Mouse (Mus musculus) embryonic stem cell, embryonic (primary cell): ENCODE results near the gene Fgd2.

Experiments used
- CTCF ChIA-PET, 4 experiments: fragments of 300-600 bp in 2 of 4; fragments of 350-600 bp in 2 of 4; sonication (Branson Sonifier 250); formaldehyde crosslinking; loops; one replicate each; lab custom pipeline; 2022; ENCODE audit warnings: inconsistent platforms in 2 of 4; lab: Charles Lee
- POLR2A ChIA-PET, 4 experiments: fragments of 300-600 bp in 2 of 4; fragments of 350-600 bp in 2 of 4; sonication (Branson Sonifier 250); formaldehyde crosslinking; loops; one replicate each; lab custom pipeline; 2022; ENCODE audit warnings: antibody characterized with exemption in 4 of 4, inconsistent platforms in 1 of 4; lab: Charles Lee

Gene Fgd2

GRCm38 (mm10) chr17:29396056-29396799 is 35.5 kb downstream of the Fgd2 start:
- POLR2A ChIA-PET: interaction anchor here in 3 of 4 experiments (0.5 to 5.0 kb wide), 18 partner anchors 9 to 1190 kb away, joined by 3 to 30 read pairs (median 4); partner anchors contain the start of gene Pim1 (in 2 of the 3)
- CTCF ChIA-PET: interaction anchor here (0.5 to 6.5 kb wide), 27 partner anchors 11 to 142 kb away, joined by 3 to 40 read pairs (median 5); partner anchors contain the start of gene Pim1 (in 2 of the 4)

GRCm38 (mm10) chr17:29396821-29397242 is 36.1 kb downstream of the Fgd2 start:
- ChIA-PET POLR2A (interaction anchor here in 3 of 4 experiments (0.5 to 5.0 kb wide), 23 partner anchors 8 to 1189 kb away, joined by 3 to 30 read pairs (median 3); partner anchors contain the start of gene Pim1 (in 2 of the 3)), CTCF (interaction anchor here (0.5 to 6.5 kb wide), 44 partner anchors 9 to 942 kb away, joined by 3 to 40 read pairs (median 4); partner anchors contain the start of gene Pim1 (in 2 of the 4))

GRCm38 (mm10) chr17:29397480-29398433 is 37.0 kb downstream of the Fgd2 start:
- POLR2A ChIA-PET: interaction anchor here in 3 of 4 experiments (0.5 to 5.0 kb wide), 24 partner anchors 16 to 1030 kb away, joined by 3 to 30 read pairs (median 4); partner anchors contain the start of gene Pim1 (in 2 of the 3)

GRCm38 (mm10) chr17:29398434-29399026 is 37.8 kb downstream of the Fgd2 start:
- ChIA-PET CTCF (interaction anchor here (0.6 to 6.5 kb wide), 11 partner anchors 18 to 375 kb away, joined by 3 to 40 read pairs (median 7); no protein-coding TSS in a partner anchor), POLR2A (interaction anchor here in 3 of 4 experiments (0.6 to 5.0 kb wide), 14 partner anchors 18 to 334 kb away, joined by 3 to 30 read pairs (median 6); partner anchors contain the start of gene Pim1 (in 2 of the 3))

More at GRCm38 (mm10) chr17:29397480-29398433, 37.0 kb downstream of the Fgd2 start:
- CTCF ChIA-PET: interaction anchor here (0.5 to 6.5 kb wide), 48 partner anchors 8 to 1722 kb away, joined by 3 to 40 read pairs (median 4); no protein-coding TSS in a partner anchor

- CTCF ChIA-PET: interaction anchor here (0.5 to 6.5 kb wide), 6 partner anchors 14 to 374 kb away, joined by 3 to 40 read pairs (median 5); partner anchors contain the start of gene BC004004 (in 1 of the 4)
These were observed 38.7 kb downstream of the Fgd2 start for GRCm38 (mm10) chr17:29399241-29399910.

GRCm38 (mm10) chr17:29400044-29400443 is 39.3 kb downstream of the Fgd2 start:
- ChIA-PET CTCF (no interaction called here), POLR2A (interaction anchor here in 2 of 4 experiments (0.6 to 5.0 kb wide), 3 partner anchors 37 to 709 kb away, joined by 3 to 30 read pairs (median 3); partner anchors contain the start of gene Pim1 (in 1 of the 2))

More at GRCm38 (mm10) chr17:29399241-29399910, 38.7 kb downstream of the Fgd2 start:
- POLR2A ChIA-PET: interaction anchor here in 3 of 4 experiments (0.6 to 5.0 kb wide), 9 partner anchors 20 to 709 kb away, joined by 3 to 30 read pairs (median 5); partner anchors contain the start of gene Pim1 (in 1 of the 3)

GRCm38 (mm10) chr17:29401741-29402268 is 41.1 kb downstream of the Fgd2 start:
- ChIA-PET POLR2A (interaction anchor here in 2 of 4 experiments (0.6 to 1.2 kb wide), 5 partner anchors 21 to 538 kb away, joined by 3 to 5 read pairs (median 3); no protein-coding TSS in a partner anchor), CTCF (interaction anchor here in 3 of 4 experiments (0.6 to 1.3 kb wide), 7 partner anchors 20 to 112 kb away, joined by 3 to 5 read pairs (median 3); no protein-coding TSS in a partner anchor)

GRCm38 (mm10) chr17:29403179-29403578 is 42.5 kb downstream of the Fgd2 start:
- ChIA-PET CTCF (no interaction called here), POLR2A (no interaction called here)

GRCm38 (mm10) chr17:29405501-29405900 is 44.8 kb downstream of the Fgd2 start:
- ChIA-PET CTCF (interaction anchor here in 2 of 4 experiments (0.5 to 1.3 kb wide), 9 partner anchors 8 to 775 kb away, joined by 3 to 6 read pairs (median 3); no protein-coding TSS in a partner anchor), POLR2A (interaction anchor here (0.6 to 1.6 kb wide), 15 partner anchors 9 to 87 kb away, joined by 3 to 7 read pairs (median 3); partner anchors contain the start of gene Pim1 (in 1 of the 4))

- POLR2A ChIA-PET: interaction anchor here in 3 of 4 experiments (0.6 to 1.6 kb wide), 10 partner anchors 10 to 84 kb away, joined by 3 to 7 read pairs (median 3); partner anchors contain the start of gene Pim1 (in 1 of the 3)
- CTCF ChIA-PET: interaction anchor here in 2 of 4 experiments (0.5 to 1.2 kb wide), 5 partner anchors 9 to 45 kb away, joined by 3 to 6 read pairs (median 3); no protein-coding TSS in a partner anchor
These were observed 45.4 kb downstream of the Fgd2 start for GRCm38 (mm10) chr17:29406077-29406476.

GRCm38 (mm10) chr17:29407405-29407804 is 46.7 kb downstream of the Fgd2 start:
- POLR2A ChIA-PET: no interaction called here
- CTCF ChIA-PET: no interaction called here

- ChIA-PET CTCF (interaction anchor here in 1 of 4 experiments (1.1 kb wide), 1 partner anchor 36 kb away, joined by 3 read pairs; no protein-coding TSS in a partner anchor), POLR2A (interaction anchor here in 2 of 4 experiments (0.6 kb wide), 2 partner anchors 8 to 37 kb away, joined by 3 read pairs; no protein-coding TSS in a partner anchor)
These were observed 47.6 kb downstream of the Fgd2 start for GRCm38 (mm10) chr17:29408364-29408763.

GRCm38 (mm10) chr17:29409800-29410343 is 49.2 kb downstream of the Fgd2 start:
- POLR2A ChIA-PET: interaction anchor here in 3 of 4 experiments (0.6 to 1.8 kb wide), 8 partner anchors 11 to 84 kb away, joined by 3 to 7 read pairs (median 3); partner anchors contain the start of gene Pim1 (in 2 of the 3)

GRCm38 (mm10) chr17:29411821-29412425 is 51.2 kb downstream of the Fgd2 start:
- POLR2A ChIA-PET: interaction anchor here in 2 of 4 experiments (1.2 to 1.8 kb wide), 3 partner anchors 22 to 108 kb away, joined by 3 to 4 read pairs (median 3); no protein-coding TSS in a partner anchor
- CTCF ChIA-PET: interaction anchor here in 2 of 4 experiments (0.5 to 1.1 kb wide), 2 partner anchors 10 to 1539 kb away, joined by 3 read pairs; no protein-coding TSS in a partner anchor

More at GRCm38 (mm10) chr17:29409800-29410343, 49.2 kb downstream of the Fgd2 start:
- CTCF ChIA-PET: interaction anchor here in 1 of 4 experiments (0.7 to 1.6 kb wide), 3 partner anchors 20 to 383 kb away, joined by 3 to 6 read pairs (median 5); no protein-coding TSS in a partner anchor

- ChIA-PET CTCF (no interaction called here), POLR2A (no interaction called here)
These were observed 53.9 kb downstream of the Fgd2 start for GRCm38 (mm10) chr17:29414566-29414965.
